Mouse (Mus musculus): ENCODE data around the gene Stard10.

DNA sequence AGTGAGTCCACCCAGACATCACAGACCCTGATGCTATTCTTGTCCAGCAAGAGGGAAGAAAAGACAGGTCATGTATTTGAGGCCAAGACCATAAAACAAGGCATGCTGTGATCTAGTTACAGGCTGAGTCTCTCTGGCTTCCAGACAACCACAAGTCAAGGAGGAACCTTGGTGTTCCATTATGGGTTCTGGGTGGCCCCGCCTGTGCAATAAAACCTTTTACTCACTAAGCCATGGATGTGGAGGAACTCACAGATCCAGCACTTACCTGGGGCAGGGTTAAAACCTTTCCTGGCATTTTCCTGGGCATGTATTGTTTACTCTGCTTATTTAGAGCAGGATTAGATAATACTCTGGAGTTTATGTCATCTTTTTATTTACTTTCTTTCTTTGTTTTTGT lies 32.4 kb upstream of the Stard10 start:
- TF ChIP-seq CTCF (IDR thresholded peaks at IDR 0.05; ENCODE audit: low read depth), result no peak
- TF ChIP-seq EP300 (IDR thresholded peaks at IDR 0.05; ENCODE audit: low read depth), result no peak
